Mouse (Mus musculus): ENCODE measurements around the gene Gm1993. TPM values are rescaled to one million over a fixed set of nuclear protein-coding genes. Genes with fewer than 3 reads are reported as not detected.
"Not testable (repeated sequence)": the region's sequence is repeated elsewhere in the genome, so short reads cannot be mapped to it uniquely, and the experiment has no call there.

The Gm1993 gene
- not detected for total RNA-seq (2021)
- long read RNA-seq, experiment 1, result 0 reads
- long read RNA-seq, experiment 2, result 0 reads

DNA sequence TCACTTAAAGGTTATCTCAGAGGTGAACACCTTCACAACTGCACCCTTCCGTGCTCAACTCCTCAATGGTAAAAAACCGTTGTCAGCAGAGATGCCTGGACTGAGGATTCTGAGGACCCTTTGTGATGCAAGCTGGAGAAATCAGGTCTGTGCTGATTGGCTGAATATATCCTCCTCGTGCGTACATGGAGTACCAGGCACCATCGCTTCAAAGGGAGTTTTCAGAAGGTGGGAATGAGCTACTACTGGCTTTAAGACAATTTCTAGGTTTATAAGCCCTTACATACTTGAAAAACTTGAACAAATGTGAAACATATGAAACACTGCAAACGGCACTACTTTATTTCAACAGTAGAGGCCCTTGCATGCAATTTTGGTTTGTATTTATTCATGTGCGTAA, at the start of gene Gm1993:
Gene Gm1993 (minus strand): TSS at position 101 of the 400 bp plus-strand sequence.
- DNase-seq, result not testable (repeated sequence)
